Mouse (Mus musculus) small intestine, adult 2 months (tissue): ENCODE data around the gene Fam89b. TPM values are rescaled to one million over a fixed set of nuclear protein-coding genes. Genes with fewer than 3 reads are reported as not detected.

Source experiments
- H3K27ac ChIP-seq: fragments of 200-500 bp; 2 replicates; pipeline ENCODE4 v1.5.1; 2012; ENCODE audit warnings: low read depth, low read length, control low read depth, inconsistent platforms; ENCODE audit not compliant: insufficient read depth
- H3K27me3 ChIP-seq: fragments of 200-500 bp; 2 replicates; pipeline ENCODE4 v1.6.1; 2012; ENCODE audit warnings: mild to moderate bottlenecking, moderate library complexity, low read length, inconsistent platforms; ENCODE audit not compliant: control insufficient read depth, insufficient read depth
- H3K36me3 ChIP-seq: fragments of 200-500 bp; 2 replicates; pipeline ENCODE4 v1.6.1; 2012; ENCODE audit warnings: mild to moderate bottlenecking, low read length, control low read depth, inconsistent platforms; ENCODE audit not compliant: control insufficient read depth, insufficient read depth
- H3K4me1 ChIP-seq: fragments of 200-500 bp; 2 replicates; pipeline ENCODE4 v1.6.1; 2012; ENCODE audit warnings: low read length, inconsistent platforms, mixed read lengths; ENCODE audit not compliant: control insufficient read depth, insufficient read depth, insufficient read length
- H3K4me3 ChIP-seq: fragments of 200-500 bp; 2 replicates; pipeline ENCODE4 v1.5.1; 2012; ENCODE audit warnings: low read depth, mild to moderate bottlenecking, control low read depth, inconsistent platforms, low read length, moderate library complexity
- CTCF ChIP-seq: fragments of 200-500 bp; IDR thresholded peaks from 2 replicates; pipeline ENCODE4 v1.5.1; 2012; ENCODE audit warnings: low read depth, mild to moderate bottlenecking, control low read depth, inconsistent platforms, low read length, moderate library complexity, mixed read lengths; ENCODE audit not compliant: insufficient replicate concordance, insufficient read length; ENCODE audit errors: extremely low read depth
- POLR2A ChIP-seq: fragments of 200-500 bp; IDR thresholded peaks from 2 replicates; pipeline ENCODE4 v1.6.1; 2012; ENCODE audit warnings: low read depth, mild to moderate bottlenecking, control low read depth, inconsistent platforms, low read length, moderate library complexity
- WGBS: fragments of 180-500 bp; shearing (Covaris S2); methylation state at CpG from one replicate; pipeline ENCODE4 v1.1.7; 2018; 5-methylcytosine and 5-hydroxymethylcytosine counted together
- polyA plus RNA-seq: library from polyadenylated mRNA; depleted of rRNA; stranded (reverse); fragments of >200 nt; gene quantifications from 2 replicates; pipeline ENCODE4 v1.2.3, GENCODE M21; 2012; rRNA removed

Gene Fam89b
- polyA plus RNA-seq: 69.8 and 126 TPM in 2 replicates

GRCm38 (mm10) chr19:5729444-5729815 is at the start of gene Fam89b:
TSS of gene Fam89b (minus strand) at chr19:5729653.
- H3K4me1 ChIP-seq: peaks cover 33% of the 10 kb centered on the region
- H3K4me3 ChIP-seq: peak within 1 kb of the TSS; percentile 89
- H3K27ac ChIP-seq: peak within 1 kb of the TSS; percentile 15; the same call in 1 of the 2 replicates
- H3K36me3 ChIP-seq: no peaks in the 10 kb centered on the region
- WGBS: under 1% methylated on average over 37 of the region's 37 CpGs
- no peaks in the 10 kb centered on the region for H3K27me3 ChIP-seq
- TF ChIP-seq POLR2A: peak; percentile 89
- TF ChIP-seq CTCF: no peak

GRCm38 (mm10) chr19:5778312-5778711 is 48.9 kb upstream of the Fam89b start:
- no peak overlapping the region for H3K4me3 ChIP-seq
- 80% methylated on average over 8 of the region's 8 CpGs for WGBS
- H3K4me1 ChIP-seq: no peaks in the 10 kb centered on the region
- no peaks in the 10 kb centered on the region for H3K27me3 ChIP-seq
- TF ChIP-seq CTCF: no peak
- no peaks in the 10 kb centered on the region for H3K36me3 ChIP-seq
- no peak overlapping the region for H3K27ac ChIP-seq

- Histone ChIP-seq H3K4me3 (no peak overlapping the region), H3K27me3 (no peaks in the 10 kb centered on the region), H3K4me1 (no peaks in the 10 kb centered on the region), H3K27ac (no peak overlapping the region), H3K36me3 (no peaks in the 10 kb centered on the region)
- TF ChIP-seq POLR2A (no peak), CTCF (no peak)
- 75% methylated on average over 9 of the region's 9 CpGs for WGBS
Observed at GRCm38 (mm10) chr19:5777387-5778032, 48.1 kb upstream of the Fam89b start.

GRCm38 (mm10) chr19:5770925-5771860 is 41.7 kb upstream of the Fam89b start, which contains the start of gene Scyl1:
TSS of gene Scyl1 (minus strand) at chr19:5771419.
- H3K36me3 ChIP-seq: peaks cover 15% of the 10 kb centered on the region
- peaks cover 10% of the 10 kb centered on the region for H3K4me1 ChIP-seq
- TF ChIP-seq POLR2A (peak; percentile 77), CTCF (no peak)
- H3K27me3 ChIP-seq: no peaks in the 10 kb centered on the region
- H3K4me3 ChIP-seq: peak within 1 kb of the TSS; percentile 96
- peak within 1 kb of the TSS; percentile 87 for H3K27ac ChIP-seq
- under 1% methylated on average over 64 of the region's 64 CpGs for WGBS

- TF ChIP-seq CTCF (no peak), POLR2A (no peak)
- Histone ChIP-seq H3K27ac (peak overlapping the region; percentile 87), H3K4me1 (peaks cover 10% of the 10 kb centered on the region), H3K36me3 (peaks cover 23% of the 10 kb centered on the region), H3K27me3 (no peaks in the 10 kb centered on the region), H3K4me3 (peak overlapping the region; percentile 96)
- 37% methylated on average over 9 of the region's 9 CpGs for WGBS
Observed at GRCm38 (mm10) chr19:5770311-5770710, 40.9 kb upstream of the Fam89b start.

- Histone ChIP-seq H3K4me3 (no peak overlapping the region), H3K36me3 (peaks cover 50% of the 10 kb centered on the region), H3K4me1 (peaks cover 10% of the 10 kb centered on the region), H3K27ac (no peak overlapping the region), H3K27me3 (no peaks in the 10 kb centered on the region)
- WGBS: 81% methylated on average over 4 of the region's 4 CpGs
- no peak for TF ChIP-seq CTCF
Observed at GRCm38 (mm10) chr19:5767271-5767670, 37.8 kb upstream of the Fam89b start.

GRCm38 (mm10) chr19:5763163-5763562 is 33.7 kb upstream of the Fam89b start:
- TF ChIP-seq POLR2A (no peak), CTCF (no peak)
- Histone ChIP-seq H3K27ac (no peak overlapping the region), H3K27me3 (no peaks in the 10 kb centered on the region), H3K4me1 (no peaks in the 10 kb centered on the region), H3K4me3 (no peak overlapping the region), H3K36me3 (peaks cover 81% of the 10 kb centered on the region)
- WGBS: 90% methylated on average over 6 of the region's 6 CpGs
